Mouse (Mus musculus) spleen, adult 2 months (tissue): Measurements from ENCODE around the gene Trabd2b. TPM values are rescaled to one million over a fixed set of nuclear protein-coding genes. Genes with fewer than 3 reads are reported as not detected.

Experiments used
- DNase-seq, 2 experiments: peaks; one replicate each; pipeline versions ENCODE4 v3.0.0 to v3.0.0-alpha.2; 2012 to 2021; ENCODE audit warnings: low spot score in 2 of 2, low read depth in 1 of 2
- H3K27ac ChIP-seq: fragments of 200-500 bp; 2 replicates; pipeline ENCODE4 v1.5.1; 2012; ENCODE audit warnings: low read length, inconsistent platforms; ENCODE audit not compliant: insufficient read depth
- H3K27me3 ChIP-seq: fragments of 200-500 bp; 2 replicates; pipeline ENCODE4 v1.6.1; 2012; ENCODE audit warnings: mild to moderate bottlenecking, moderate library complexity, low read length, inconsistent platforms; ENCODE audit not compliant: control insufficient read depth, insufficient read depth
- H3K36me3 ChIP-seq: fragments of 200-500 bp; 2 replicates; pipeline ENCODE4 v1.6.1; 2012; ENCODE audit warnings: mild to moderate bottlenecking, low read length, inconsistent platforms; ENCODE audit not compliant: control insufficient read depth, insufficient read depth
- H3K4me1 ChIP-seq: fragments of 200-500 bp; 2 replicates; pipeline ENCODE4 v1.6.1; 2011; ENCODE audit warnings: inconsistent platforms; ENCODE audit not compliant: control insufficient read depth, insufficient read depth, insufficient read length
- H3K4me3 ChIP-seq: fragments of 200-500 bp; 2 replicates; pipeline ENCODE4 v1.5.1; 2011; ENCODE audit warnings: mild to moderate bottlenecking, inconsistent platforms; ENCODE audit not compliant: insufficient read depth, insufficient read length; ENCODE audit errors: extremely low read depth
- CTCF ChIP-seq: fragments of 200-500 bp; IDR thresholded peaks from 2 replicates; pipeline ENCODE4 v1.5.1; 2011; ENCODE audit warnings: mild to moderate bottlenecking, inconsistent platforms; ENCODE audit not compliant: insufficient read depth, insufficient read length, insufficient replicate concordance; ENCODE audit errors: extremely low read depth
- POLR2A ChIP-seq: fragments of 200-500 bp; IDR thresholded peaks from 2 replicates; pipeline ENCODE4 v1.6.1; 2011; ENCODE audit warnings: low read depth, low read length, inconsistent platforms
- WGBS: fragments of 180-500 bp; shearing (Covaris S2); methylation state at CpG from one replicate; pipeline ENCODE4 v1.1.7; 2018; 5-methylcytosine and 5-hydroxymethylcytosine counted together
- polyA plus RNA-seq: library from polyadenylated mRNA; depleted of rRNA; stranded (reverse); fragments of >200 nt; gene quantifications from 2 replicates; pipeline ENCODE4 v1.2.3, GENCODE M21; 2012

The Trabd2b gene
- polyA plus RNA-seq, 1 experiment: 0.42 TPM

DNA sequence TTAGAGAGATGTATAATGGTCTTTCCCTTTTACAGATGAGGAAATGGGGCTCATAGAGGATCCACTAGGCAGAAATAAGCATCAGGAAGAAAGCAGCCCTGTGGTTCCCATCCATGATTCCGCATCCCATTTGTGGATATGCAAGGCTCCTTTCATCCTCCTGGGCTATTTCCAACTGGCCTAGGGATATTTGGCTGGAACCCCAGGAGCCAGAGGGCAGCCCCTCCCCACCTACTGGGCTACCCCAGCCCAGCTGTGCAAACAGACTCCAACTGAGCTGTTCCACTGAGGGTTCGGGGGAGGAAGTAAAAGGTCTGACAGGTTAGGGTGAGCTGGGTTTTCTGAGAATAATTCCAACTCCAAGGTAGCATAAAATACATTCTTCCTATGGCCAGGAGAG, 39.5 kb upstream of the Trabd2b start:
- H3K36me3 ChIP-seq: no peaks in the 10 kb centered on the region
- WGBS: 77% methylated on average over 2 of the region's 2 CpGs
- no peak overlapping the region for H3K4me3 ChIP-seq
- TF ChIP-seq CTCF: no peak
- no peak for TF ChIP-seq POLR2A
- H3K27ac ChIP-seq: no peak overlapping the region
- DNase-seq: no peak
- no peaks in the 10 kb centered on the region for H3K4me1 ChIP-seq
- H3K27me3 ChIP-seq: no peaks in the 10 kb centered on the region

DNA sequence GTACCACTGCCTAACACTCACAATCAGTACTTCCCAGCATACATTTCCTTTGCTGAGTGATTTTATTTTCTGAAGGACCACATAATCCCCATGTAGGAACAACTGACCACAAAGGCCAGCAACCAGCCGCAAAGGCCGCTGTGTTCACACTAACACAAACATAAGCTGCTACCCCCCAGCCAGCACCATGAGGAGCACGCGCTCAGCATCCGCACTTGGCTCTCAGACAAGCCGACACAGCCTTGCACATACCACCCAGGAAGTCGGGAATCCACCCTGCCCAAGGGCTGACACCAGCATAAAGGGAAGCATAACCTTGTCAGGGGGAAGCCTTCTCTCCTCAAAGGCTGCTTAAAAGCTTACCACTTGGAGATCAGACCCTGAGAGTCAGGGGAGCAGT, 38.7 kb upstream of the Trabd2b start:
- 73% methylated on average over 7 of the region's 7 CpGs for WGBS
- TF ChIP-seq POLR2A (no peak), CTCF (no peak)
- no peaks in the 10 kb centered on the region for H3K36me3 ChIP-seq
- no peaks in the 10 kb centered on the region for H3K4me1 ChIP-seq
- no peak overlapping the region for H3K27ac ChIP-seq
- H3K27me3 ChIP-seq: no peaks in the 10 kb centered on the region
- DNase-seq: no peak
- H3K4me3 ChIP-seq: no peak overlapping the region

DNA sequence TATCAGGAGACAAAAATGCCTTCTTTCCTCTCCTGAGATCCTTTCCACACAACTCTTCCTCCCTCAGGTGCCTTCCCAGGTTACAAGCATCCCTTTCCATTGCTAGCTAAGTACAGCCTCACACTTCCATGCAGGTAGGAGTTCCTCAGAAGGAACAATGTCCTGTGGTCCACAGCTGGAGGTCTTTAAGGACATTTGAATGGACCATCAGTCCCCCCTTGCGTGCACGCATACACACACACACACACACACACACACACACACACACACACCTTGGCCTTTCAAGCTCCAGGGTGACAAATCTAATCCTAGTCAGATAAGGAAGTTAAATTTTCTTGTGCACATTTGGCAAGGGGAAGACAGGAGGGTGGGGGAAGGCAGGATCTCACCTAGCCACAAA, 36.9 kb upstream of the Trabd2b start:
- DNase-seq: no peak
- Histone ChIP-seq H3K4me3 (no peak overlapping the region), H3K36me3 (no peaks in the 10 kb centered on the region), H3K4me1 (no peaks in the 10 kb centered on the region), H3K27me3 (no peaks in the 10 kb centered on the region), H3K27ac (no peak overlapping the region)
- 80% methylated on average over 2 of the region's 2 CpGs for WGBS
- TF ChIP-seq CTCF (no peak), POLR2A (no peak)

DNA sequence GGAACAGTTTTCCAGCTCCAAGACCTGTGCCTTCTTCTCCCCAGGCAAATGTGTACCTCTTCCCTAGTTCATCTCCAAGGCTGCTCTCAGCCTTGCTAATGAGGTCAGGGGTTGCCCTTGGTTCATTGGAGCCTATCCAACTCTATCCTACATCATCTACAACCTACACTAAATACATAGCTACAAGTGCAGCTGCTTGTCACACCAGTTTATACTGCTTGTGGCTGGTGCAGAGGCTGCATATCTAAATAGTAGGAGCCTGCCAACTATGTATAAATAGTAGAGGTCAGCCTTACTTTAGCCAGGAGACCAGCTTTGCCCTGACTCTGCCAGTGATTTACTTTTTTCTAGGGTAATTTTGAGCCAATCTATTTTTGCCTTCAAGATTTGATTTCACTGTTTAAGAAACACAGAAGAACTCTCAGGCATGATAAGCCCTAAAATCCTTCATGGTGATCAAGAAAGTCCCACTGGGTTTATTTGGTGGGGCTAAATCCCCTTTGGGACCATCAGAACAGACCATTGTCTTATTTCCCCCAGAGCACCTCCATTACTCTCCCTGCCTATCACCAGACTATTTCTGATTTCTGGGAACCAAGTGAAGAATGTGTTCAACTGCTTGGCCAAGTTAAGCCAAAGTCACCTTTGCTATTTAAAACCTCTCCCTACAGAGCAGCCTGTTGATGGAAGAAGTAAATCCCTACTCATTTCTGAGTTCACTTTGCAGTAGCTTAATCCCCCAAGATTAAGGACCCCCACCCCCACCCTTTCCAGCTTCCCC, 35.4 kb upstream of the Trabd2b start:
- no peaks in the 10 kb centered on the region for H3K4me1 ChIP-seq
- H3K27ac ChIP-seq: no peak overlapping the region
- TF ChIP-seq CTCF: no peak
- no peak for TF ChIP-seq POLR2A
- H3K4me3 ChIP-seq: no peak overlapping the region
- no peaks in the 10 kb centered on the region for H3K27me3 ChIP-seq
- H3K36me3 ChIP-seq: no peaks in the 10 kb centered on the region
- DNase-seq: no peak

DNA sequence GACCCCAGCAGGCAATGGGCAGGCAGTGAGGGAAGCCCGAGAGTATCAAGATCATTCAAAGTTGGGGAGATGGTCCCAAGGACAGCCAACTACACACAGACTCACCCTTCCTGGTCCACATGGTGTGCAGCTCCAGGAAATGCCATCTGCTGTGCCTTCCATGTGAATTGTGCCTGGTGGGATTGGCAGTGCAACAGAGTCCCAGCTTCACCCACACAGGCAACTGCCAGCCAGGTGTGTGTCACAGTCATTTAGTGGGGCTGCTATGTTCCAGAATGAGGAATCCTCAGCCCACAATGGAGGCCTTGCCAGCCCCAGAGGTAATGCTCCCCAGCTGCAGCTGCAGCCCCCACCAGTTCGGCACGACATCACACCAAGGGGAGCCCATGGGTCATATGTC, 33.8 kb upstream of the Trabd2b start:
- Histone ChIP-seq H3K4me3 (no peak overlapping the region), H3K27me3 (no peaks in the 10 kb centered on the region), H3K27ac (no peak overlapping the region), H3K36me3 (no peaks in the 10 kb centered on the region), H3K4me1 (no peaks in the 10 kb centered on the region)
- WGBS: 86% methylated on average over 3 of the region's 3 CpGs
- TF ChIP-seq CTCF: no peak
- DNase-seq: no peak

DNA sequence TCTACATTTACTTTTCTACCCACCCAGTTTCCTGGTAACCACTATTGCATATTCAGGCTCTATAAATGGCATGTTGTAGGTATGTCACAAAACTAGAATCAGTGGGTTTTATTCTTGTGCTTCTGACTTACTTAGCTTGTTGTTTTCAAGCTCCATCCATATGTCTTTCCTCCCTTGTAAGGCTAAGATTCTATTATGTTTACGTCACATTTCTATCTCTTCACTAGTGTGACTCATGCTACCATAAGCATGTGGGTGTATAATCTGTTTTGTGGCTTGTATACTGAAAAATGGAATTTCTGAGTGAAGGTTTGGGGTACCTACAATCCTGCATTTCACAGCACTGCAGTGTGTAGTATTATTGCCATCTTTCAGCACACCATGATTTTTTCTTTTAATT, 32.2 kb upstream of the Trabd2b start:
- no peaks in the 10 kb centered on the region for H3K36me3 ChIP-seq
- TF ChIP-seq CTCF (no peak), POLR2A (no peak)
- 87% methylated on average over 1 of the region's 1 CpGs for WGBS
- H3K27me3 ChIP-seq: no peaks in the 10 kb centered on the region
- no peak for DNase-seq
- H3K4me1 ChIP-seq: no peaks in the 10 kb centered on the region
- no peak overlapping the region for H3K4me3 ChIP-seq
- H3K27ac ChIP-seq: no peak overlapping the region

DNA sequence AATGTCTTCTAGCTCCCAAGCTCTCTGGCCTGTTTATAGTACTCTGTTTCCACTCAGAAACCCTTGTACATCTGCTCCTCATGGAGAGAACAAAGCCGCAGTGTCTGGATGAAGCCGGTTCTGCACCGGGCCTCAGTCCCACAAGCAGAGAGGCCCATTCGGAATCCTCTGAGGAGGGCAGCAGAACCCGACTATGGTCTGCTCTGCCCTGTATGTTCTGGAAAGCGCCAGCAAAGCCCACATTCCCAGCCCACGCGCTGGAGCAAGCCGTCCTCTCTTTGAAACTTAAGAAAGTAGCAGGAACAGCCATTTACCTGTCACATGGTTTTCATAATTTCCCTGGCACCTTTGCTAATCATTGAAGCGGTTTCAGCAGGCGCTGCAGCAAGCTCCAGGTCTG, 29.0 kb upstream of the Trabd2b start:
- Histone ChIP-seq H3K4me3 (no peak overlapping the region), H3K27ac (no peak overlapping the region), H3K4me1 (no peaks in the 10 kb centered on the region), H3K36me3 (no peaks in the 10 kb centered on the region), H3K27me3 (no peaks in the 10 kb centered on the region)
- WGBS: 92% methylated on average over 11 of the region's 11 CpGs
- no peak for DNase-seq
- TF ChIP-seq CTCF (no peak), POLR2A (no peak)
